Mouse (Mus musculus): ENCODE data around the gene Cdh13. TPM values are rescaled to one million over a fixed set of nuclear protein-coding genes. Genes with fewer than 3 reads are reported as not detected.
"Not testable (repeated sequence)": the region's sequence is repeated elsewhere in the genome, so short reads cannot be mapped to it uniquely, and the experiment has no call there.

The Cdh13 gene
- polyA plus RNA-seq, 1 experiment from 2014 or later, result 1.5 TPM

- no peak overlapping the region for H3K4me2 ChIP-seq
- WGBS (ENCODE audit: insufficient replicate concordance), result 56% methylated on average over 6 of the region's 6 CpGs
- H3K4me3 ChIP-seq, result no peak overlapping the region
These were observed 1039.7 kb downstream of the Cdh13 start for GRCm38 (mm10) chr8:119323215-119323614.

GRCm38 (mm10) chr8:119339546-119339945, 1056.0 kb downstream of the Cdh13 start:
- Histone ChIP-seq H3K27me3 (replicated peaks) (no peaks in the 10 kb centered on the region; the same call in 1 of the 2 replicates), H3K4me3 (no peak overlapping the region), H3K9ac (no peak overlapping the region), H3K4me2 (no peak overlapping the region), H3K36me3 (no peaks in the 10 kb centered on the region), H3K4me1 (0 out of 2 replicates have a peak, but pooled peaks cover 6% of the 10 kb centered on the region), H3K27ac (no peak overlapping the region), H3K9me3 (replicated peaks) (peaks cover 4% of the 10 kb centered on the region)
- WGBS (ENCODE audit: insufficient replicate concordance), result 66% methylated on average over 4 of the region's 4 CpGs
- ATAC-seq, result no peak

More at GRCm38 (mm10) chr8:119323215-119323614, 1039.7 kb downstream of the Cdh13 start:
- no peaks in the 10 kb centered on the region for H3K27me3 ChIP-seq (replicated peaks)
- no peak overlapping the region for H3K9ac ChIP-seq
- no peaks in the 10 kb centered on the region for H3K4me1 ChIP-seq
- no peak for ATAC-seq
- H3K36me3 ChIP-seq, result no peaks in the 10 kb centered on the region
- no peak overlapping the region for H3K27ac ChIP-seq
- no peaks in the 10 kb centered on the region; the same call in 1 of the 2 replicates for H3K9me3 ChIP-seq (replicated peaks)

DNA sequence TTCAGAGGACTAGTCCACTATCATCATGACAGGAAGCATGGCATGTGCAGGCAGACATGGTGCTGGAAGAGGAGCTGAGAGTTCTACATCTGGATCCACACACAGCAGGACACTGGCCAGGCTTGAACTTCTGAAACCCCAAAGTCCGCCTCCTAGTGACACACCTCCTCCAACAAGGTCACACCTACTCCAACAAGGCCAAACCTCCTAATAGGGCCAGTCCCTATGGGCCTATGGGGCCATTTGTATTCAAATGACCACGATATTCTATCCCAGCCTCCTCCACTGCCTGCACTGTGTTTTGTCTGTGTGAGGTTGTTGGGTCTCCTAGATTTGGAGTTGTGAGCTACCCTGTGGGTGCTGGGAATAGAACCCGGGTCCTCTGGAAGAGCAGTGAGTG, 1060.1 kb downstream of the Cdh13 start:
- Histone ChIP-seq H3K27ac (0 out of 2 replicates have a peak overlapping the region, but pooled peaks have one; percentile 10), H3K27me3 (replicated peaks) (no peaks in the 10 kb centered on the region; the same call in 1 of the 2 replicates), H3K36me3 (peaks cover 24% of the 10 kb centered on the region), H3K9ac (no peak overlapping the region), H3K4me2 (peak overlapping the region; percentile 91), H3K4me3 (peak overlapping the region; percentile 97; the same call in 1 of the 2 replicates), H3K9me3 (replicated peaks) (peaks cover 4% of the 10 kb centered on the region), H3K4me1 (peaks cover 19% of the 10 kb centered on the region)
- WGBS (ENCODE audit: insufficient replicate concordance), result 69% methylated on average over 3 of the region's 3 CpGs
- ATAC-seq, result no peak; the same call in 1 of the 2 replicates

- peak; percentile 96 for ATAC-seq
- WGBS (ENCODE audit: insufficient replicate concordance), result 3% methylated on average over 52 of the region's 52 CpGs
- peaks cover 4% of the 10 kb centered on the region for H3K9me3 ChIP-seq (replicated peaks)
- H3K4me3 ChIP-seq, result peak within 1 kb of the TSS; percentile 97
- H3K27me3 ChIP-seq (replicated peaks), result no peaks in the 10 kb centered on the region; the same call in 1 of the 2 replicates
- H3K36me3 ChIP-seq, result peaks cover 31% of the 10 kb centered on the region
- H3K4me2 ChIP-seq, result peak within 1 kb of the TSS; percentile 91
- peak within 1 kb of the TSS; percentile 91 for H3K9ac ChIP-seq
- H3K27ac ChIP-seq, result peak within 1 kb of the TSS; percentile 77
- peaks cover 21% of the 10 kb centered on the region for H3K4me1 ChIP-seq
These were observed 1060.8 kb downstream of the Cdh13 start, which contains the start of gene Hsbp1 for GRCm38 (mm10) chr8:119344190-119344856. Gene Hsbp1 (plus strand): TSS chr8:119344488.

DNA sequence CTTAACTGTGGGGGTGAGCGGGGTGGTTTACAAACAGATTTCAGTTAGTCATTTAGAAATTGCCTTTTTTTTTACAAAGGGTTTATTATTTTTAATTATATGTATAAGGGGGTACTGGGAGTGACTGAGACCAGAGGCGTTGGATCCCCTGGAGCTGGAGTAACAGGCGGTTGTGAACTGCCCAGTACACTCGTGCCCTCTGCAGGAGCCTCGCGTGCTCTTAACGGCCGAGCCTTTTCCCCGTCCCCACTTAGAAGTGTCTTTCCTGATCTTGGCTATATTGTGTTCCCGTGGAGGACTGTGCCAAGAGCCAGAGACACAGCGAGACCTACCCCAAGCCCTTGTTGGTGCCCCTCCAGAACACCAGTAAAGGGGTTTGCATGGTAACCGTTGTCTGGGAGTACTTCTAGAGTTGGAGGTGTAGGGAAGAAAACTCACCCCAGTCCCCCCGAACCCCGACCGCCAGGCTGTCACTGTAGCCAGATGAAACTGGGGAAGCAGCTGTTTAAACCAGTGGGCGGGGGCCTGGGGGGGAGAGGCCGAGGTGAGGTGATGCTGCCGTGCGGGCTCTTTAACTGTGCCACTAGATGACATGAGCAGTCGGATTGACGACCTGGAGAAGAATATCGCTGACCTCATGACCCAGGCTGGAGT, 1061.6 kb downstream of the Cdh13 start:
- 26% methylated on average over 22 of the region's 22 CpGs for WGBS (ENCODE audit: insufficient replicate concordance)

DNA sequence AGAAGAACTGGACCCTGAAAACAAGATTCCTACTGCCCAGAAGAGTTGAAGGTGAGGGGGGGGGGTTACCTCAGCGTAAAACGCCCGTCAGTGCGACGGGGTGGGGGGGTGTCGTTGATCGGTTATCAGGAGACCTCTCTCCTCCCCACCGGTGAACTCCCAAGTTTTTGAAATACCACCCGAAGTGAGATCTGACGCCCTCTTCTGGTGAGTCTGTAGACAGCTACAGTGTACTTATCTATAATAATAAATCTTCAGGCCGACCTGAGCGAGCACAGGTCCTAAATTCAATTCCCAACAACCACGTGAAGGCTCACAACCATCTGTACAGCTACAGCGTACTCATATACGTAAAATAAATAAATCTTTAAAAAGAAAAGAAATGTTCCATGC, 1062.1 kb downstream of the Cdh13 start:
- no peaks in the 10 kb centered on the region; the same call in 1 of the 2 replicates for H3K27me3 ChIP-seq (replicated peaks)
- peak overlapping the region; percentile 97 for H3K4me3 ChIP-seq
- H3K9me3 ChIP-seq (replicated peaks), result peaks cover 4% of the 10 kb centered on the region
- H3K27ac ChIP-seq, result no peak overlapping the region
- peak overlapping the region; percentile 91 for H3K4me2 ChIP-seq
- 57% methylated on average over 15 of the region's 15 CpGs for WGBS (ENCODE audit: insufficient replicate concordance)
- no peak for ATAC-seq
- peaks cover 32% of the 10 kb centered on the region for H3K4me1 ChIP-seq
- peak overlapping the region; percentile 91 for H3K9ac ChIP-seq
- H3K36me3 ChIP-seq, result peaks cover 41% of the 10 kb centered on the region

More for the DNA sequence above, 1061.6 kb downstream of the Cdh13 start:
- no peaks in the 10 kb centered on the region; the same call in 1 of the 2 replicates for H3K27me3 ChIP-seq (replicated peaks)
- H3K9me3 ChIP-seq (replicated peaks), result peaks cover 4% of the 10 kb centered on the region
- H3K9ac ChIP-seq, result peak overlapping the region; percentile 91
- peaks cover 37% of the 10 kb centered on the region for H3K36me3 ChIP-seq
- H3K4me3 ChIP-seq, result peak overlapping the region; percentile 97
- peaks cover 27% of the 10 kb centered on the region for H3K4me1 ChIP-seq
- H3K27ac ChIP-seq, result peak overlapping the region; percentile 77
- no peak for ATAC-seq
- peak overlapping the region; percentile 91 for H3K4me2 ChIP-seq

GRCm38 (mm10) chr8:119351647-119352046, 1068.1 kb downstream of the Cdh13 start:
- Histone ChIP-seq H3K4me2 (no peak overlapping the region), H3K4me3 (no peak overlapping the region), H3K4me1 (peaks cover 37% of the 10 kb centered on the region), H3K9ac (no peak overlapping the region), H3K9me3 (replicated peaks) (no peaks in the 10 kb centered on the region), H3K27me3 (replicated peaks) (no peaks in the 10 kb centered on the region), H3K27ac (no peak overlapping the region), H3K36me3 (peaks cover 43% of the 10 kb centered on the region)
- no peak for ATAC-seq
- WGBS (ENCODE audit: insufficient replicate concordance), result 87% methylated on average over 19 of the region's 19 CpGs

GRCm38 (mm10) chr8:119352977-119353658, 1069.6 kb downstream of the Cdh13 start:
- Histone ChIP-seq H3K36me3 (peaks cover 29% of the 10 kb centered on the region), H3K27me3 (replicated peaks) (no peaks in the 10 kb centered on the region), H3K9me3 (replicated peaks) (no peaks in the 10 kb centered on the region), H3K9ac (peak overlapping the region; percentile 31; the same call in 1 of the 2 replicates), H3K27ac (peak overlapping the region; percentile 30; the same call in 1 of the 2 replicates), H3K4me1 (peaks cover 34% of the 10 kb centered on the region), H3K4me2 (peak overlapping the region; percentile 41), H3K4me3 (no peak overlapping the region)
- WGBS (ENCODE audit: insufficient replicate concordance), result 26% methylated on average over 10 of the region's 10 CpGs
- ATAC-seq, result peak; percentile 62

- Histone ChIP-seq H3K4me3 (no peak overlapping the region), H3K27ac (peak overlapping the region; percentile 30; the same call in 1 of the 2 replicates), H3K4me1 (peaks cover 34% of the 10 kb centered on the region), H3K27me3 (replicated peaks) (no peaks in the 10 kb centered on the region), H3K36me3 (peaks cover 23% of the 10 kb centered on the region), H3K9me3 (replicated peaks) (no peaks in the 10 kb centered on the region), H3K4me2 (peak overlapping the region; percentile 41), H3K9ac (peak overlapping the region; percentile 31; the same call in 1 of the 2 replicates)
- 37% methylated on average over 6 of the region's 6 CpGs for WGBS (ENCODE audit: insufficient replicate concordance)
- ATAC-seq, result peak; percentile 56
These were observed 1070.1 kb downstream of the Cdh13 start for GRCm38 (mm10) chr8:119353659-119354023.

DNA sequence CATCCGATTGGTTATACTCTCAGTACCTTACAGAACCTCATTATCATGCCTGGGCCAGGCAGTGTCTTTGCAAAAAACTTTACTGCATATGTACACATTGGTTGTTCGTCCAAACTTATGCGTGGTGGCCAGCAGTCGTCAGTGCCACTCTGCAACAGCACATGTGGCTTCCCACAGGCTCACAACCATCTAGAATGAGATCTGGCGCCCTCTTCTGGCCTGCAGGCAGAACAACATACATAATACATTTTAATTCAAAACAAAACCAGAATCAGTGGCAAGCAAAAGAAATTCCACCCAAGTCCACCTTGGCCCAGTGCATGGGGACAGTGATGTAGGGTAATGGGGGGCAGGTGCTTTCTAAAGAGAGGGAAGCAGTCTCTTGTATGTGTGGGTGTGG, 1073.1 kb downstream of the Cdh13 start:
- not testable (repeated sequence) for H3K27me3 ChIP-seq (replicated peaks); ATAC-seq; H3K4me2 ChIP-seq; H3K4me3 ChIP-seq; H3K9ac ChIP-seq; H3K27ac ChIP-seq; H3K9me3 ChIP-seq (replicated peaks); H3K36me3 ChIP-seq
- 45% methylated on average over 5 of the region's 5 CpGs for WGBS (ENCODE audit: insufficient replicate concordance)
- peaks cover 21% of the 10 kb centered on the region for H3K4me1 ChIP-seq

GRCm38 (mm10) chr8:119358175-119358574, 1074.6 kb downstream of the Cdh13 start:
- H3K4me1 ChIP-seq, result peaks cover 14% of the 10 kb centered on the region
- peaks cover 4% of the 10 kb centered on the region; the same call in 1 of the 2 replicates for H3K27me3 ChIP-seq (replicated peaks)
- H3K27ac ChIP-seq, result no peak overlapping the region
- H3K36me3 ChIP-seq, result no peaks in the 10 kb centered on the region
- H3K4me3 ChIP-seq, result no peak overlapping the region
- H3K9me3 ChIP-seq (replicated peaks), result no peaks in the 10 kb centered on the region
- ATAC-seq, result no peak
- H3K4me2 ChIP-seq, result no peak overlapping the region
- no peak overlapping the region for H3K9ac ChIP-seq
- WGBS (ENCODE audit: insufficient replicate concordance), result 59% methylated on average over 7 of the region's 7 CpGs

Measured in liver, embryonic 12.5 days (tissue).